Mouse (Mus musculus) left cerebral cortex, postnatal 25 days (tissue): Measurements from ENCODE around the gene Hck. TPM values are rescaled to one million over a fixed set of nuclear protein-coding genes. Genes with fewer than 3 reads are reported as not detected.

Source experiments
- DNase-seq, 2 experiments: peaks; one replicate each; pipeline ENCODE4 v3.0.0; 2022; ENCODE audit warnings: low spot score in 2 of 2, mixed read lengths in 1 of 2
- intact Hi-C: fragments of 180-260 bp; cut with DNase I; formaldehyde crosslinking; loops from one replicate; pipeline ENCODE4 v1.15.1; 2025
- total RNA-seq, 2 experiments: library from RNA; stranded (reverse); gene quantifications; 2 replicates each; pipeline ENCODE4 v1.2.3; 2021

The Hck gene
- total RNA-seq, 2 experiments from 2014 or later: 2.1 to 2.5 TPM

GRCm38 (mm10) chr2:153087091-153087490 lies 21.2 kb upstream of the Hck start:
- DNase-seq: peak in 1 of 2 experiments; percentile 44
- intact Hi-C loops: no loop called here

- no peak for DNase-seq
- intact Hi-C loops: no loop called here
These were observed 19.0 kb upstream of the Hck start for GRCm38 (mm10) chr2:153089316-153089715.

GRCm38 (mm10) chr2:153090551-153091165 lies 17.6 kb upstream of the Hck start:
- peak in 1 of 2 experiments; percentile 25 for DNase-seq
- intact Hi-C loops: no loop called here

- intact Hi-C loops: no loop called here
These were observed 1.1 kb upstream of the Hck start for GRCm38 (mm10) chr2:153107046-153107766.

GRCm38 (mm10) chr2:153107802-153108201 lies 466 bp upstream of the Hck start:
- intact Hi-C loops: no loop called here
- no peak for DNase-seq

More at GRCm38 (mm10) chr2:153107046-153107766, 1.1 kb upstream of the Hck start:
- DNase-seq: no peak

- no peak for DNase-seq
- intact Hi-C loops: no loop called here
These were observed 1.3 kb downstream of the Hck start for GRCm38 (mm10) chr2:153109596-153109995.

- intact Hi-C loops: no loop called here
- no peak for DNase-seq
These were observed 3.0 kb downstream of the Hck start for GRCm38 (mm10) chr2:153111298-153111697.

GRCm38 (mm10) chr2:153115679-153116081 lies 7.4 kb downstream of the Hck start:
- intact Hi-C loops: no loop called here
- no peak for DNase-seq

GRCm38 (mm10) chr2:153117051-153117486 lies 8.8 kb downstream of the Hck start:
- intact Hi-C loops: no loop called here
- DNase-seq: peak in 1 of 2 experiments; percentile 26

- intact Hi-C loops: no loop called here
These were observed 11.2 kb downstream of the Hck start for GRCm38 (mm10) chr2:153119488-153119887.

GRCm38 (mm10) chr2:153120126-153120525 lies 11.9 kb downstream of the Hck start:
- intact Hi-C loops: loop anchor here (5.0 kb wide), 1 partner anchor 38 kb away; no protein-coding TSS in a partner anchor
- DNase-seq: no peak

More at GRCm38 (mm10) chr2:153119488-153119887, 11.2 kb downstream of the Hck start:
- no peak for DNase-seq

GRCm38 (mm10) chr2:153121821-153122615 lies 13.8 kb downstream of the Hck start:
- no peak for DNase-seq
- intact Hi-C loops: loop anchor here (5.0 kb wide), 1 partner anchor 40 kb away; no protein-coding TSS in a partner anchor

- intact Hi-C loops: loop anchor here (5.0 kb wide), 1 partner anchor 40 kb away; no protein-coding TSS in a partner anchor
- DNase-seq: no peak
These were observed 14.4 kb downstream of the Hck start for GRCm38 (mm10) chr2:153122701-153123100.

- DNase-seq: no peak
- intact Hi-C loops: no loop called here
These were observed 17.6 kb downstream of the Hck start for GRCm38 (mm10) chr2:153125875-153126274.

- DNase-seq: no peak
- intact Hi-C loops: no loop called here
These were observed 22.8 kb downstream of the Hck start for GRCm38 (mm10) chr2:153131019-153131418.

GRCm38 (mm10) chr2:153134237-153134636 lies 26.0 kb downstream of the Hck start:
- intact Hi-C loops: no loop called here
- DNase-seq: no peak

- DNase-seq: no peak
- intact Hi-C loops: no loop called here
These were observed 27.9 kb downstream of the Hck start for GRCm38 (mm10) chr2:153136211-153136610.

- DNase-seq: no peak
- intact Hi-C loops: no loop called here
These were observed 30.9 kb downstream of the Hck start for GRCm38 (mm10) chr2:153139158-153139557.

GRCm38 (mm10) chr2:153139996-153140613 lies 31.8 kb downstream of the Hck start:
- DNase-seq: peak; percentile 23 to 27
- intact Hi-C loops: loop anchor here (5.0 to 10.0 kb wide), 2 partner anchors 58 to 445 kb away; no protein-coding TSS in a partner anchor
